Mouse (Mus musculus) cortical plate, adult 2 months (tissue): Measurements from ENCODE around the gene Elp6.
A peak's percentile ranks its signal among the peaks of the same experiment; 100 is the strongest.

Experiments used
- CTCF ChIP-seq: fragments of 200-500 bp; IDR thresholded peaks from 2 replicates; pipeline ENCODE4 v1.5.1; 2011; ENCODE audit warnings: mild to moderate bottlenecking, control low read depth, low read length; ENCODE audit not compliant: insufficient read depth; ENCODE audit errors: extremely low read depth
- POLR2A ChIP-seq: fragments of 200-500 bp; IDR thresholded peaks from 2 replicates; pipeline ENCODE4 v1.6.1; 2011; ENCODE audit warnings: mild to moderate bottlenecking, low read length, control low read depth; ENCODE audit not compliant: insufficient read depth; ENCODE audit errors: extremely low read depth

GRCm38 (mm10) chr9:110296867-110297627 is 7.9 kb upstream of the Elp6 start:
- TF ChIP-seq CTCF (peak; percentile 96), POLR2A (no peak)
